Mouse (Mus musculus) cerebellum, postnatal 4 days (tissue): ENCODE results near the gene Cryba4.

Experiments used
- DNase-seq, 2 experiments: peaks; one replicate each; pipeline ENCODE4 v3.0.0; 2022; ENCODE audit warnings: low spot score in 2 of 2, mixed read lengths in 1 of 2

Gene Cryba4

DNA sequence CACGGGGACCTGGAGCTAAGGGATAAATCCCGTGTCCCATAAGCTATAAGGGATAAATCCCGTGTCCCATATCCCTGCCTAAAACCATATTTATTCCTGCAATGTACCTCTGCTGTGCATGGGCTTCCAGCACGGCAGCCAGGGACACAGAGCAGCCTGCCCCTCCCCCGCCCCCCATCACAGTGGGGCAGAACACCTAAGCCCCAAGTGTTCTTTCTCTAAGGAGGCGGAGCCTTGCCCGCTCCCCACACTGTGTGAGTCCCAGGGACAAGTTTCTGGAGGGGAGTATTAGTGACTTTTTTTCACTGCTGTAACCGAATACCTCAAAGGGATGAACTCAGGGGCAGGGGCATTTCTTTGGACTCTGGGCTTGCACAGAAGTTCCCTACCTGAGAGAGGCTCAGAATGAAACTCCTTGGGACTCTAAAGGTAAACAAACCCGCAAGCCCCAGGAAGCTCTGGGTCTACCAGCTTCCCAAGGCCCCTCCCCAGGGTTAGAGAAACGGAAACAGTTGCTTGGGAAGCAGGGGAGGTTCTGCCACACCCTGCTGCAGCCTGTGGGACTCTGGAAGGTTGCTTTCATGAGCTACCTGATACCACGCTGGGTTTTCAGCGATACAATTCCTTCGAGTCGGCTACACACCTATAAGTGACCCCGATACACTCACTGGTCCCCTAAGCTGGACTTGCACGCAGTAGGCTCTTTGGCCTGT is 45.6 kb downstream of the Cryba4 start:
- DNase-seq: no peak

DNA sequence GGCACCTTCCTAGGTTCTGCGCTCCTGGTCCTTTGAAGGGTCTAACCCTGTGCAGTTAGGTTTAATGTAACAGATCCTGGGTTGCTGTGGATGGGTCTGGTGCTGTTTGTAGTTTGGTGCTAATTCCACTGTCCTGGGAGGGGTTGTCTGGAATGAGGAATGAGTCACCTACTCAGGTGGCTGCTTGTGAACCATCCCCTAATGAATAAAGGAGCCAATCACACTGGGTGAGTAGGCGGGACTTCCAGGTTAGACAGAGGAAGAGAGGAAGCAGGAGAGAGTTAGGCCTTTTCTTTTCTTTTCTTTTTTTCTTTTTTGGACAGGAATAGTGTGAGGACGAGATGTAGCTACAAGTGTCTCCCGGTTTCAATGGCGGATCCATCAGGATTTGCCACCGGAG is 52.7 kb downstream of the Cryba4 start:
- DNase-seq: no peak
